Mouse (Mus musculus): ENCODE data around the gene Uaca. TPM values are rescaled to one million over a fixed set of nuclear protein-coding genes. Genes with fewer than 3 reads are reported as not detected.

The Uaca gene
- total and polyA plus RNA-seq, 3 experiments = 0.33 TPM; not detected in 2

- H3K27me3 ChIP-seq (ENCODE audit: insufficient read depth, low read length) = no peaks in the 10 kb centered on the region
- ATAC-seq (ENCODE audit: extremely low read depth, insufficient number of reproducible peaks, low FRiP score, poor library complexity, severe bottlenecking) (no peak), DNase-seq (ENCODE audit: low spot score) (no peak)
- H3K4me3 ChIP-seq (ENCODE audit: low read depth, low read length) = no peak overlapping the region
- TF ChIP-seq GATA2 (IDR thresholded peaks at IDR 0.05; ENCODE audit: borderline replicate concordance, low read depth, low read length) = no peak
- no peaks in the 10 kb centered on the region for H3K4me1 ChIP-seq (ENCODE audit: insufficient read depth, low read depth, low read length)
- H3K36me3 ChIP-seq (replicated peaks) = no peaks in the 10 kb centered on the region
- H3K9me3 ChIP-seq (replicated peaks) = no peaks in the 10 kb centered on the region
These were observed 12.1 kb upstream of the Uaca start for GRCm38 (mm10) chr9:60782057-60782789.

GRCm38 (mm10) chr9:60785069-60785468, 9.3 kb upstream of the Uaca start:
- no peak for DNase-seq (ENCODE audit: low spot score)
- Histone ChIP-seq H3K9me3 (replicated peaks) (no peaks in the 10 kb centered on the region), H3K27me3 (ENCODE audit: insufficient read depth, low read length) (no peaks in the 10 kb centered on the region), H3K36me3 (replicated peaks) (no peaks in the 10 kb centered on the region), H3K4me3 (ENCODE audit: low read depth, low read length) (no peak overlapping the region), H3K4me1 (ENCODE audit: insufficient read depth, low read depth, low read length) (no peaks in the 10 kb centered on the region)
- TF ChIP-seq TAL1 (conservative IDR thresholded peaks at IDR 0.05; ENCODE audit: low read depth, low read length) = no peak
- TF ChIP-seq POLR2AphosphoS5 (IDR thresholded peaks at IDR 0.05; ENCODE audit: insufficient replicate concordance, low read depth, low read length) = no peak
- no peak for TF ChIP-seq CTCF (IDR thresholded peaks at IDR 0.05; ENCODE audit: low read depth, low read length)
- TF ChIP-seq GATA2 (IDR thresholded peaks at IDR 0.05; ENCODE audit: borderline replicate concordance, low read depth, low read length) = no peak
- no peak for TF ChIP-seq GATA1 (IDR thresholded peaks at IDR 0.05; ENCODE audit: borderline replicate concordance, low read length)
- no peak for ATAC-seq (ENCODE audit: extremely low read depth, insufficient number of reproducible peaks, low FRiP score, poor library complexity, severe bottlenecking)

GRCm38 (mm10) chr9:60787517-60788110, 6.7 kb upstream of the Uaca start:
- Histone ChIP-seq H3K36me3 (replicated peaks) (no peaks in the 10 kb centered on the region), H3K27me3 (ENCODE audit: insufficient read depth, low read length) (no peaks in the 10 kb centered on the region; the same call in 1 of the 2 replicates), H3K9me3 (replicated peaks) (no peaks in the 10 kb centered on the region), H3K4me3 (ENCODE audit: low read depth, low read length) (no peak overlapping the region), H3K4me1 (ENCODE audit: insufficient read depth, low read depth, low read length) (no peaks in the 10 kb centered on the region)
- DNase-seq (ENCODE audit: low spot score) (no peak), ATAC-seq (ENCODE audit: extremely low read depth, insufficient number of reproducible peaks, low FRiP score, poor library complexity, severe bottlenecking) (no peak)
- TF ChIP-seq TAL1 (conservative IDR thresholded peaks at IDR 0.05; ENCODE audit: low read depth, low read length) (no peak), CTCF (IDR thresholded peaks at IDR 0.05; ENCODE audit: low read depth, low read length) (no peak), GATA2 (IDR thresholded peaks at IDR 0.05; ENCODE audit: borderline replicate concordance, low read depth, low read length) (no peak)

GRCm38 (mm10) chr9:60790282-60790681, 4.1 kb upstream of the Uaca start:
- TF ChIP-seq CTCF (IDR thresholded peaks at IDR 0.05; ENCODE audit: low read depth, low read length) = no peak
- H3K4me1 ChIP-seq (ENCODE audit: insufficient read depth, low read depth, low read length) = no peaks in the 10 kb centered on the region
- H3K27me3 ChIP-seq (ENCODE audit: insufficient read depth, low read length) = peaks cover 16% of the 10 kb centered on the region
- H3K36me3 ChIP-seq (replicated peaks) = no peaks in the 10 kb centered on the region
- H3K9me3 ChIP-seq (replicated peaks) = no peaks in the 10 kb centered on the region
- H3K4me3 ChIP-seq (ENCODE audit: low read depth, low read length) = no peak overlapping the region
- DNase-seq (ENCODE audit: low spot score) = no peak
- no peak for ATAC-seq (ENCODE audit: extremely low read depth, insufficient number of reproducible peaks, low FRiP score, poor library complexity, severe bottlenecking)

GRCm38 (mm10) chr9:60794841-60795351, 554 bp downstream of the Uaca start:
- DNase-seq (ENCODE audit: low spot score) (no peak), ATAC-seq (ENCODE audit: extremely low read depth, insufficient number of reproducible peaks, low FRiP score, poor library complexity, severe bottlenecking) (no peak)
- TF ChIP-seq POLR2AphosphoS5 (IDR thresholded peaks at IDR 0.05; ENCODE audit: insufficient replicate concordance, low read depth, low read length) (no peak), GATA1 (IDR thresholded peaks at IDR 0.05; ENCODE audit: borderline replicate concordance, low read length) (no peak), CTCF (IDR thresholded peaks at IDR 0.05; ENCODE audit: low read depth, low read length) (no peak), GATA2 (IDR thresholded peaks at IDR 0.05; ENCODE audit: borderline replicate concordance, low read depth, low read length) (no peak), TAL1 (conservative IDR thresholded peaks at IDR 0.05; ENCODE audit: low read depth, low read length) (no peak)

GRCm38 (mm10) chr9:60796076-60796475, 1.7 kb downstream of the Uaca start:
- DNase-seq (ENCODE audit: low spot score) (no peak), ATAC-seq (ENCODE audit: extremely low read depth, insufficient number of reproducible peaks, low FRiP score, poor library complexity, severe bottlenecking) (no peak)
- H3K36me3 ChIP-seq (replicated peaks) = no peaks in the 10 kb centered on the region
- H3K4me3 ChIP-seq (ENCODE audit: low read depth, low read length) = no peak overlapping the region
- no peaks in the 10 kb centered on the region for H3K9me3 ChIP-seq (replicated peaks)
- TF ChIP-seq TAL1 (conservative IDR thresholded peaks at IDR 0.05; ENCODE audit: low read depth, low read length) (no peak), CTCF (IDR thresholded peaks at IDR 0.05; ENCODE audit: low read depth, low read length) (no peak), POLR2AphosphoS5 (IDR thresholded peaks at IDR 0.05; ENCODE audit: insufficient replicate concordance, low read depth, low read length) (no peak), GATA1 (IDR thresholded peaks at IDR 0.05; ENCODE audit: borderline replicate concordance, low read length) (no peak), GATA2 (IDR thresholded peaks at IDR 0.05; ENCODE audit: borderline replicate concordance, low read depth, low read length) (no peak)
- H3K4me1 ChIP-seq (ENCODE audit: insufficient read depth, low read depth, low read length) = no peaks in the 10 kb centered on the region
- H3K27me3 ChIP-seq (ENCODE audit: insufficient read depth, low read length) = peaks cover 16% of the 10 kb centered on the region

More at GRCm38 (mm10) chr9:60794841-60795351, 554 bp downstream of the Uaca start:
- Histone ChIP-seq H3K36me3 (replicated peaks) (no peaks in the 10 kb centered on the region), H3K4me3 (ENCODE audit: low read depth, low read length) (no peak overlapping the region), H3K9me3 (replicated peaks) (no peaks in the 10 kb centered on the region), H3K27me3 (ENCODE audit: insufficient read depth, low read length) (peaks cover 16% of the 10 kb centered on the region), H3K4me1 (ENCODE audit: insufficient read depth, low read depth, low read length) (no peaks in the 10 kb centered on the region)
